Mouse (Mus musculus): Measurements from ENCODE around the gene Aldh3b3.

The Aldh3b3 gene

GRCm38 (mm10) chr19:3975866-3976265 lies 17.4 kb downstream of the Aldh3b3 start:
- DNase-seq = no peak

- peak; percentile 89 to 92 for DNase-seq
Observed at GRCm38 (mm10) chr19:3980309-3980708, 21.9 kb downstream of the Aldh3b3 start.

- no peak for DNase-seq
Observed at GRCm38 (mm10) chr19:3980917-3981316, 22.5 kb downstream of the Aldh3b3 start.

DNA sequence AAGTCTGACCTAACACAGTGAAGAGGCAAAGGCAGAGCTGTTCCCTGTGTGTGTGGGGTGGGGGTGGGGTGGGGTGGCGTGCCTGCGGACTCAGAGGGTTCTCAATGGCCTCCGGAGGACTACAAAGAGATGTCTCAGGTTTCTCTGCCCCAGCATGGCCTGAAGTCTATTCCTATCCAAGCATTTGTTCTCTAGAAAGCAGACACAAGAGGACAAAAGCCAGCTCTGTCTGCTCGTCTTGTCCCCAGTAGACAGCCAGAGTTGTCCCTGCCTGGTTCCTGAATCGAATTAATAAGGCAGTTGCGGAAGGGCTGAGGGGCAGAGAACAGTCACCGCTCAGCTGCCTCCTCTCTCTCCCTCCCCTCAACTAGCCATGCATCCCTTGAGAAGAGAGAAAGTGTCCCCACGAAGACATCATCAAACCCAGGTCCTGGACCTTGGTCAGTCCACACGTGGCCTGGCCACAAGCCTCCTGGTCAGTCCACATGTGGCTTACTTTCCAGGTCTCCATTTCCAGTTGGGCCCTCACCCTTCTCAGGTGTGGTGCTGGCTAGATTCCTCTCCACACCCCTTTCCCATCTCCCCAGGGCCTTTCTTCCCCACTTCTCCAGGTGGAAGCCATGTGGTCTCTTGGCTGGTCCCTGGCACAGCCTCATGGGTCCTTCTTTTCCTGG lies 25.2 kb downstream of the Aldh3b3 start:
- DNase-seq = peak in 1 of 2 experiments; percentile 37

GRCm38 (mm10) chr19:3985261-3985681 lies 26.8 kb downstream of the Aldh3b3 start:
- DNase-seq = peak; percentile 31 to 42

GRCm38 (mm10) chr19:3986334-3986733 lies 27.9 kb downstream of the Aldh3b3 start, which contains the start of gene Acy3:
Gene Acy3 (plus strand): TSS chr19:3986570.
- peak; percentile 44 to 52 for DNase-seq

- DNase-seq = no peak
Observed at GRCm38 (mm10) chr19:3988066-3988465, 29.6 kb downstream of the Aldh3b3 start.

DNA sequence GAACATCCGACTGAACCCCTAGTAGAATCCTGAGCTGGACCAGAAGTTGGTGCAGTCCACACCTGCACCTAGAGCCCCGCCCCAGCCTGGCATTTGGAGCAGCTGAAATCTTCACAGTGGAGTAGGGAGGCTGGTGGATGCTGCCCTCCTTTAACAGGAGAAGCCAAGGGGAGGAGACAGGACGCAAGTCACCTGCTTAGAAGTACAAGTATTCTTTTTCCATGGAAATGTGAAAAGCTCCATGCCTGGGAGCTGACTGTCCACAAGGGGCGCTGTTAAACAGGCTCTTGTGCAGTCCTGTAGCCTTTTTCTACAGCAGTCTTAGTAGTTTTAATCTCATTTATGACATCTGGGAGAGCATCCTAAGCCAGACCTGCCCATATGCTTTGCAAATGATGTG lies 30.3 kb downstream of the Aldh3b3 start:
- DNase-seq = no peak

GRCm38 (mm10) chr19:3990804-3991203 lies 32.4 kb downstream of the Aldh3b3 start:
- DNase-seq = no peak

DNA sequence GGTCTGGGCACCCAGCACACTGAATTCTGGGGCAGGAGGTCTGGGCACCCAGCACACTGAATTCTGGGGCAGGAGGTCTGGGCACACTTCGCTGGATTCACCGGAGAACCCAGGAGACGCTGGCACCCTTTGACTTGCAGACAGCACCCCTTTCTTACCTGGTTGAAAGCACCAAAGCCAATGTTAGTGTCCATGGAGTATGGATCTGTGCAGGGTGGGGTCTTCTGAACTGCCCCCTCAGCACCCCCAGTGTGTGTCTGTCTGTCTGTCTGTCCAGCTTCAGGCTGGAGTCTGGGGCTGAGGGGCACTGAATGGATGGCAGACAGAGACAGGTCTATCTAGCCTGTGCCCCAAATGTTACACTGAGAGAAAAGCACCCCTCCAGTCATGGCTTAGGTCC lies 33.1 kb downstream of the Aldh3b3 start:
- DNase-seq = no peak

GRCm38 (mm10) chr19:3991966-3992365 lies 33.5 kb downstream of the Aldh3b3 start:
- DNase-seq = no peak

DNA sequence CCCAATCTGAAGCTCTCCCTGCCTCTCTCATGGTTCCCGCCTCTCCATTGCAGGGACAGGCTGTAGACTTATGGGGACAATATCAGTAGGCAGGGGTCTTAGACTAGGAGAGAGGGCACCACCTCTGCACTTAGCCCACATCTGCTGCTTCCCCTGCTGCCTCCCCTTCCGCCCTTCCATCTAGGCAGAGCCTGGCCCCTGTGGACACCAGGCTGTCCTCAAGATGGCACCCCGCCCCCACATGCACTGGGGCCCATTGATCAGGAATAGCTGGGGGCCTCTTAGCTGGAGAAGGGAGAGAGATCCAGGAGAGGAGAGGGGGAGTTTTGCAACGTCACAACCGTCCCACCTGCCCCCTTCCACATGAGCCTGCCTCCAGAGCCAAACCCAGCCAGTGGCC lies 34.0 kb downstream of the Aldh3b3 start, which contains the start of gene Tbx10:
Gene Tbx10, plus strand, starts transcription at position 337 of the 400 bp plus-strand sequence.
- no peak for DNase-seq

- DNase-seq = no peak
Observed at GRCm38 (mm10) chr19:3994932-3995331, 36.5 kb downstream of the Aldh3b3 start.

DNA sequence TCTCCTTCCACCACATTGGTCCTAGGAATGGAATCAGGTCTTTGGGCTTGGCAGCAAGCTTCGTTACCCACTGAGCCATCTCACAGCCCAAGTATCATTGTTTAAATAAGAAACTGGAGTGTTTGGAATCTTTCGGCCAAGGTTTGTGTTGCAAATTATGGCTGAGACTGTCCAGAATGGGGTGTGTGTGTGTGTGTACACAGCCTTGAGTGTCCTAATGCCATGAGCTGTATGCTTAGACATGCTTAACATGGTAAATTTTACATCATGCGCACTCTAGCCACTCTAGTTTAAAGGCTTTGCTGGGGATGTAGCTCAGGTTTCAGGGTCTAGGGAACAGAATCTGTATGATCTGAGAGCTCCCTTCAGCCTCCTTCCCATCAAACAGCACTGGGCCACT lies 37.1 kb downstream of the Aldh3b3 start:
- no peak for DNase-seq

DNA sequence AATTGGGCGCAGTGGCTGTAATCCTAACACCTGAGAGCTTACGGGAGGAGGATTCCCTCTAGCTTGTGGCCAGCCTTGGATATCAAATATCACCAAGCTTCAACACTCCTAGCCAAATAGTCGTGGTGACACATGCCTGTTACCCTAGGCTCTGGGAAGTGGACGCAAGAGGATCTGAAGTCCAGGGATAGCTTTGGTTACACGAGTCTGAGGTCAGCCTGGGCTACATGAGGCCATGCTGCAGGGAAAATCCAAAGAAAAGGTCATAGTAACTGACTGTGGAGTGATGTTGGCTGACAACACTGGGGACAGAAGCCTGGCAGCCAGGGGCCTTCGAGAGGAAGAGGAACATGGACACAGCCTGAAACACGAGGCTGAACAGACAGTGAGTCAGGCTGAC lies 37.7 kb downstream of the Aldh3b3 start:
- DNase-seq = no peak

GRCm38 (mm10) chr19:3996747-3997146 lies 38.3 kb downstream of the Aldh3b3 start:
- DNase-seq = no peak

GRCm38 (mm10) chr19:3997231-3997630 lies 38.8 kb downstream of the Aldh3b3 start:
- no peak for DNase-seq

GRCm38 (mm10) chr19:3998335-3998734 lies 39.9 kb downstream of the Aldh3b3 start:
- no peak for DNase-seq

DNA sequence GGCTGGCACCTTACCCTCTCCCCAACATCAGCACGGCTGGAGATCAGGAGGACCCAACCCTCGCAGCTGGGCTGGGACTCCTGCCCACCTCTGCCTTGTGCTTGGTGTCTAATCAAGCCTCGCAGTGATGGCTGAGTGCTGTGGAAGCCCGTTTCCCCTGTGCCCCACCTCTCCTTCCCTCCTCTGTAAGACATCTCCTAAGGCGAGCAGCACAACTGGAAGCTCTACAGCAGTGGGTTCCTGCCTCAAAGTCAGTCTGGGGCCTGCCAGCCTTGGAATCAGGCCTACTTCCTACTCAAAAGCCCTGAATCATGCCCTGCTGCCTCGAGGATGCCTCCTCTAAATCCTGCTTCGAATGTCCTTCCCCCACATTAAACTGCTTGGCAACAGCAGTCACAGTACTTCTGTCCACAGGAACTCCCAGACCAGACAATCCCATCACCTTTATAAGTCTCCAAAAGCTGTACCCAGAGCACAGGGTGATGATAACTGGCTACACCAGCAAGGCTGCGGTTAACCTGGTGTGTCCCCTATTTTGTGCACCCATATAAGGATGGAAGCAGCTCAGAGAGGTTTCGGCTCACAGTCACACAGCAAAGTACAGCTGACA lies 40.8 kb downstream of the Aldh3b3 start:
- no peak for DNase-seq

- peak; percentile 97 to 98 for DNase-seq
Observed at GRCm38 (mm10) chr19:4000119-4000900, 41.9 kb downstream of the Aldh3b3 start, which contains the start of the genes Nudt8 and Gm49405. Gene Nudt8 (plus strand): TSS chr19:4000580. Gene Gm49405 (plus strand): TSS chr19:4000626.

GRCm38 (mm10) chr19:4000949-4001525 lies 42.6 kb downstream of the Aldh3b3 start:
- DNase-seq = no peak

- DNase-seq = no peak
Observed at GRCm38 (mm10) chr19:4001752-4002151, 43.3 kb downstream of the Aldh3b3 start.

- DNase-seq = no peak
Observed at GRCm38 (mm10) chr19:4003112-4003511, 44.7 kb downstream of the Aldh3b3 start, which contains the start of gene Doc2g. Gene Doc2g (plus strand): TSS chr19:4003313.

All from cerebellum, postnatal 10 days (tissue).